Mouse (Mus musculus) neural tube, embryonic 14.5 days (tissue): ENCODE measurements around the gene Elp5. TPM values are rescaled to one million over a fixed set of nuclear protein-coding genes. Genes with fewer than 3 reads are reported as not detected.
A peak's percentile ranks its signal among the peaks of the same experiment; 100 is the strongest.
"Not testable (repeated sequence)": the region's sequence is repeated elsewhere in the genome, so short reads cannot be mapped to it uniquely, and the experiment has no call there.

Source experiments
- ATAC-seq: fragments of 200-750 bp; cut with Nextera tagmentation; 2 replicates; pipeline ENCODE4 v1.8.0; 2017; ENCODE audit warnings: low read depth, mild to moderate bottlenecking, moderate TSS enrichment, moderate library complexity
- H3K27ac ChIP-seq: fragments of 300-500 bp; sonication (generic); 2 replicates; pipeline ENCODE4 v1.5.1; 2014; ENCODE audit warnings: low read depth, mild to moderate bottlenecking, control low read depth, low read length, moderate library complexity, mixed read lengths
- H3K27me3 ChIP-seq: fragments of 300-500 bp; sonication (generic); 2 replicates; pipeline ENCODE4 v1.6.1; 2014; ENCODE audit warnings: low read length; ENCODE audit not compliant: control insufficient read depth, insufficient read depth
- H3K36me3 ChIP-seq: fragments of 300-500 bp; sonication (generic); 2 replicates; pipeline ENCODE4 v1.6.1; 2014; ENCODE audit warnings: low read length, mixed read lengths; ENCODE audit not compliant: control insufficient read depth, insufficient read depth
- H3K4me1 ChIP-seq: fragments of 300-500 bp; sonication (generic); 2 replicates; pipeline ENCODE4 v1.6.1; 2014; ENCODE audit warnings: low read length; ENCODE audit not compliant: control insufficient read depth, insufficient read depth
- H3K4me2 ChIP-seq: fragments of 300-500 bp; sonication (generic); 2 replicates; pipeline ENCODE4 v1.6.1; 2014; ENCODE audit warnings: mild to moderate bottlenecking, low read depth, low read length, control low read depth
- H3K4me3 ChIP-seq: fragments of 300-500 bp; sonication (generic); 2 replicates; pipeline ENCODE4 v1.5.1; 2014; ENCODE audit warnings: low read depth, low read length, control low read depth, mixed read lengths
- H3K9ac ChIP-seq: fragments of 300-500 bp; sonication (generic); replicated peaks from 2 replicates; pipeline ENCODE4 v1.6.1; 2014; ENCODE audit warnings: low read depth, mild to moderate bottlenecking, control low read depth, low read length, mixed read lengths
- H3K9me3 ChIP-seq: fragments of 300-500 bp; sonication (generic); 2 replicates; pipeline ENCODE4 v1.6.1; 2016; ENCODE audit warnings: low read length; ENCODE audit not compliant: control insufficient read depth
- WGBS: fragments of 180-500 bp; shearing (Covaris S2); extraction: QIAGEN DNeasy Blood & Tissue Kit; methylation state at CpG from one replicate; pipeline ENCODE4 v1.1.7; 2014; 5-methylcytosine and 5-hydroxymethylcytosine counted together
- polyA plus RNA-seq: library from polyadenylated mRNA; unstranded; fragments of >200 nt; fragmentation: Nextera tagmentation; extraction: Ambion mirVana; gene quantifications from 2 replicates; pipeline ENCODE4 v1.2.1, GENCODE M21; 2014

Gene Elp5
- polyA plus RNA-seq, 1 experiment from 2014 or later: 175 TPM

DNA sequence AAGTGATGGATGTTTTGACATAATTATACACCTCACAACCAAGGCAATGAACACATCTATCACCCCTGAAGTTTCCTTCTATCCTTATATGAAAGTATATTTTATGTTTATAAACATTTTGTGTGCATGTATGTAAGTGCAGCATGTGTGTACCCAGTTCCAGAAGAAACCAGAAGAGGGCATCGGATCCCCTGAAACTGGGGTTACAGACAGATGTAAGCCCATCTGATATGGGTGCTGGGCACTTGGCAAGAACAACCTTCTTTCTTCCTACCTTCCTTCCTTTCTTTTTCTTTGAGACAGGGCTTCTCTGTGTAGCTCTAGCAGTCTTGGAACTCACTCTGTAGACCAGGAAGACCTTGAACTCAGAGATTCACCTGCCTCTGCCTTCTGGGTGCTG, 26.1 kb downstream of the Elp5 start:
- no peak for ATAC-seq
- H3K4me3 ChIP-seq: no peak overlapping the region
- no peaks in the 10 kb centered on the region for H3K27me3 ChIP-seq
- H3K9ac ChIP-seq: no peak overlapping the region
- no peak overlapping the region for H3K27ac ChIP-seq
- 76% methylated on average over 1 of the region's 1 CpGs for WGBS
- H3K4me2 ChIP-seq: no peak overlapping the region
- no peaks in the 10 kb centered on the region for H3K9me3 ChIP-seq
- H3K36me3 ChIP-seq: no peaks in the 10 kb centered on the region
- H3K4me1 ChIP-seq: no peaks in the 10 kb centered on the region

DNA sequence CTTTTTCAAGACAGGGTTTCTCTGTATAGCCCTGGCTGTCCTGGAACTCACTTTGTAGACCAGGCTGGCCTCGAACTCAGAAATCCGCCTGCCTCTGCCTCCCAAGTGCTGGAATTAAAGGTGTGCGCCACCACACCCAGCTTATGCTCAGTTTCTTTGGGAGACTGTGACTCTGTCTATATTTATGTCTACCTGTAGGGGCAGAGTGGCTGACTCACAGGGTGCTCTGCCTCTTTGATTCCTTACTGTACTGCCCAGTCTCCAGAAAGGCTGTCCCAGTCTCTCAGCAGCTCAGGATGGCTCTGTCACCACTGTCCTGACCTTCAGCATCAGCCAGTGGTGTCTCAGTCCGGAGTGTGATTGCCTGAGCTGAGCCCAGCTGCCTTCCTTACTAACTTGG, 26.7 kb downstream of the Elp5 start:
- not testable (repeated sequence) for ATAC-seq, H3K27me3 ChIP-seq, H3K9me3 ChIP-seq, H3K4me2 ChIP-seq, H3K9ac ChIP-seq, H3K36me3 ChIP-seq, H3K27ac ChIP-seq, H3K4me3 ChIP-seq, H3K4me1 ChIP-seq
- 84% methylated on average over 4 of the region's 4 CpGs for WGBS

DNA sequence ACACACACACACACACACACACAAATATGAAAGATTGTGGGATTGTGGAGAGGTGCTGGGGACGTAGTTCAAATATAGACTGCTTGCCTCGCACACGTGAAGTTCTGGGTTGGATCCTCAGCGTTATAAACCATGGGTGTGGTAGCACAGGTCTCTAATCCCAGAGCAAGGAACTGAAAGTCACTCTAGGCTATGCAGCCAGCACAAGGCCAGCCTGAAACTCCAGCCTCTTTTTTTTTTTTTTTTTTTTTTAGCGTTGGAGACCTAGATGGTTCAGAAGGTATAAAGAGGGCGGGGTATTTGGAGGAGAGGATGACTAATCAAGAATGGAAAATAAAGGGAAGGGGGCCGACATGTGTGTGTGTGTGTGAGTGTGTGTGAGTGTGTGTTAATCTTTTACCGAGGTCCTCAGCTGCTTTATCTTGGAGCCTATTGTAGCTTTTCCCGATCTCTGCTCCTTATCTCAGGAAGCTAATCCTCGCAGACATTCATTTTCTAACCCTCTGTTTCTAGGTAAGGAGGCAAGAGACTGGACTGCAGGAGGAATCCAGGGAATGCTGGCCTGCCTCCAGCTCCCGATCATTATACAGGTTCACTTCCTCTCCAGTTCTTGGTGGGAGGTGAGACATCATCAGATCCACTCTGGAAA, 28.9 kb downstream of the Elp5 start:
- Histone ChIP-seq H3K9me3 (no peaks in the 10 kb centered on the region), H3K4me2 (no peak overlapping the region), H3K27me3 (no peaks in the 10 kb centered on the region), H3K9ac (no peak overlapping the region), H3K27ac (no peak overlapping the region), H3K36me3 (no peaks in the 10 kb centered on the region), H3K4me3 (no peak overlapping the region), H3K4me1 (peaks cover 4% of the 10 kb centered on the region; the same call in 1 of the 2 replicates)
- WGBS: 73% methylated on average over 11 of the region's 11 CpGs
- no peak for ATAC-seq

- Histone ChIP-seq H3K4me3 (no peak overlapping the region), H3K27ac (no peak overlapping the region), H3K4me1 (peaks cover 4% of the 10 kb centered on the region; the same call in 1 of the 2 replicates), H3K9ac (no peak overlapping the region), H3K36me3 (no peaks in the 10 kb centered on the region), H3K27me3 (peaks cover 3% of the 10 kb centered on the region; the same call in 1 of the 2 replicates), H3K4me2 (no peak overlapping the region), H3K9me3 (no peaks in the 10 kb centered on the region)
- no peak for ATAC-seq
- WGBS: 48% methylated on average over 1 of the region's 1 CpGs
These were observed 30.0 kb downstream of the Elp5 start for GRCm38 (mm10) chr11:69952274-69952673.

DNA sequence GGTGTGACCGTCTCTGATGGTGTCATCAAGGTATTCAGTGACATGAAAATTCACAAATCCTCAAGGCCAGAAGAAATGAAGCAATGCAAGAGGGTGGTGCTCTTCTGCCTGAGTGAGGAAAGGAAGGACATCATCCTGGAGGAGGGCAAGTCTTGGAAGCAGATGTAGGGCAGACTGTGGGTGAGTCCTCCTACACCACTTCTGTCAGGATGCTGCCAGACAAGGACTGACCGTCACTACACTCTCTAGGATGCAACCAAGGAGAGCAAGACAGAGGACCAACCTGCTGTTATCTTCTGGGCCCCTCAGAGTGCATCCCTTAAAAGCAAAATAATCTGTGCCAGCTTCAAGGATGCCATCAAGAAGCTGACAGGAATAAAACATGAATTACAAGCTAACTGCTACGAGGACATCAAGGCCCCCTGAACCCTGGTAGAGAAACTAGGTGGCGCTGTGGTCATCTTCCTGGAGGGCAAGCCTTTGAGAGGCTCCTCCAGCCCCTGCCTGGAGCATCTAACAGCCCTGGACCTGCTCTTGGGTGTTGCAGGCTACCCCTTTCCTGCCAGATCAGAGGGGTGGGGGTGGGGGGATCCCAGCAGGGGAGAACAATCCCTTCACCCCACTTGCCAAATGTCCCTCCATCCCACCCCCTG, 31.4 kb downstream of the Elp5 start:
- Histone ChIP-seq H3K4me1 (peaks cover 4% of the 10 kb centered on the region; the same call in 1 of the 2 replicates), H3K9ac (no peak overlapping the region), H3K4me3 (no peak overlapping the region), H3K36me3 (no peaks in the 10 kb centered on the region), H3K27me3 (peaks cover 3% of the 10 kb centered on the region; the same call in 1 of the 2 replicates), H3K9me3 (no peaks in the 10 kb centered on the region), H3K4me2 (no peak overlapping the region), H3K27ac (no peak overlapping the region)
- WGBS: 44% methylated on average over 4 of the region's 4 CpGs
- ATAC-seq: no peak

- H3K4me2 ChIP-seq: peak overlapping the region; percentile 50
- peak overlapping the region; percentile 38; the same call in 1 of the 2 replicates for H3K4me3 ChIP-seq
- no peaks in the 10 kb centered on the region for H3K36me3 ChIP-seq
- H3K9me3 ChIP-seq: no peaks in the 10 kb centered on the region
- under 1% methylated on average over 14 of the region's 14 CpGs for WGBS
- peak; percentile 52; the same call in 1 of the 2 replicates for ATAC-seq
- no peak overlapping the region for H3K9ac ChIP-seq
- peaks cover 4% of the 10 kb centered on the region; the same call in 1 of the 2 replicates for H3K4me1 ChIP-seq
- H3K27me3 ChIP-seq: peaks cover 3% of the 10 kb centered on the region; the same call in 1 of the 2 replicates
- H3K27ac ChIP-seq: no peak overlapping the region
These were observed 33.6 kb downstream of the Elp5 start for GRCm38 (mm10) chr11:69948763-69949150.

- H3K27ac ChIP-seq: no peak within 1 kb of the TSS
- peak within 1 kb of the TSS; percentile 38 for H3K4me3 ChIP-seq
- no peaks in the 10 kb centered on the region for H3K9me3 ChIP-seq
- no peaks in the 10 kb centered on the region for H3K36me3 ChIP-seq
- peak; percentile 95 for ATAC-seq
- peak within 1 kb of the TSS; percentile 39; the same call in 1 of the 2 replicates for H3K9ac ChIP-seq
- H3K4me1 ChIP-seq: peaks cover 4% of the 10 kb centered on the region; the same call in 1 of the 2 replicates
- peak within 1 kb of the TSS; percentile 50 for H3K4me2 ChIP-seq
- H3K27me3 ChIP-seq: peaks cover 3% of the 10 kb centered on the region; the same call in 1 of the 2 replicates
- WGBS: under 1% methylated on average over 34 of the region's 34 CpGs
These were observed 34.1 kb downstream of the Elp5 start, which contains the start of gene Slc2a4 for GRCm38 (mm10) chr11:69948066-69948762. Gene Slc2a4, minus strand, starts transcription at chr11:69948188.

- peak overlapping the region; percentile 39; the same call in 1 of the 2 replicates for H3K9ac ChIP-seq
- H3K27me3 ChIP-seq: peaks cover 3% of the 10 kb centered on the region; the same call in 1 of the 2 replicates
- peak; percentile 48 for ATAC-seq
- WGBS: 3% methylated on average over 28 of the region's 29 CpGs
- H3K4me2 ChIP-seq: peak overlapping the region; percentile 50
- H3K27ac ChIP-seq: no peak overlapping the region
- peaks cover 4% of the 10 kb centered on the region; the same call in 1 of the 2 replicates for H3K4me1 ChIP-seq
- H3K9me3 ChIP-seq: no peaks in the 10 kb centered on the region
- peak overlapping the region; percentile 38 for H3K4me3 ChIP-seq
- H3K36me3 ChIP-seq: no peaks in the 10 kb centered on the region
These were observed 34.8 kb downstream of the Elp5 start for GRCm38 (mm10) chr11:69947337-69948065.
